Mouse (Mus musculus) liver, embryonic 14 days (tissue): ENCODE data around the gene Olfr1261. TPM values are rescaled to one million over a fixed set of nuclear protein-coding genes. Genes with fewer than 3 reads are reported as not detected.

Experiments
- polyA plus RNA-seq: library from polyadenylated mRNA; depleted of rRNA; stranded (reverse); fragments of >200 nt; gene quantifications from 2 replicates; pipeline ENCODE4 v1.2.3, GENCODE M21; 2012; rRNA removed

Gene Olfr1261
- not detected in 2 replicates for polyA plus RNA-seq

DNA sequence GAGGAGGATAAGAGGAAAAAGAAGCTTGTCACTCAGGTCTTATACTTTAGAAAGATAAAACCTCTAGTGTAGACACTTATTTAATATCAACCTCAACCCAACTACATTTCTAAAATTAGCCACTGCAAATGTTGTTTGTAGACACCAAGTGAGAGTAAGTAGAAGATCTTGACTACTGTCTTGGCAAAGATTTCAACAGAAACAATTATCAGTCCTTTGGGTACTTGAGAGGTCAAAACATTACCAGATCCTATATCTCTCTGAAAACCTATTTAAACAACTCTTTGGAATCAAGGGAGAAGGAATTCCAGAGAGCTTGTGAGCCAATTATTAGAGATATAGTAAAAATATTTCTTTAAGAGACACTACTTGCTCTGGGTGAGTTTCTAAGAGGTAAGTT is at the start of gene Olfr1261:
Gene Olfr1261 (plus strand): TSS at position 301 of the 400 bp plus-strand sequence.

GRCm38 (mm10) chr2:89948564-89948963 is 42.5 kb upstream of the Olfr1261 start, which contains the start of gene Olfr1259:
Gene Olfr1259 (minus strand): TSS chr2:89948664.

DNA sequence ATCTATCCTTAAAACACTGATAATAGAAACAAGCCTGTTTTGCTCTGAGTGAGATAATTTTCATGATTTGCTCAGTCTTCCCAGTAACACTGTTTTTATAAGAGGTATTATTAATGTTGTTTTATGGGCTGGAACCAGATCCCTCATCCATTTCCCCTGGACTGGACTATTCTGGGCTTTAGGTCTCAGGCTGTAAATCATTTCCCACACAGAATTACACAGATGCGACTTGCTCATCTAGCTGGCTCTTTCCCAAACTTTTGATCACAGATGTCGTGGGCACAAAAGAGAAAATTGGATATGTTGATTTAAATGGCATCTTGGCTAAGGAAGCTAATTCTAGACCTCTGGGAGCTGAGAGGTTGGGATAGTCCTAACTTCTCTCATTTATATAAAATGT is 16.8 kb upstream of the Olfr1261 start, which contains the start of gene Olfr1260:
Gene Olfr1260 (plus strand): TSS at position 157 of the 400 bp plus-strand sequence.

DNA sequence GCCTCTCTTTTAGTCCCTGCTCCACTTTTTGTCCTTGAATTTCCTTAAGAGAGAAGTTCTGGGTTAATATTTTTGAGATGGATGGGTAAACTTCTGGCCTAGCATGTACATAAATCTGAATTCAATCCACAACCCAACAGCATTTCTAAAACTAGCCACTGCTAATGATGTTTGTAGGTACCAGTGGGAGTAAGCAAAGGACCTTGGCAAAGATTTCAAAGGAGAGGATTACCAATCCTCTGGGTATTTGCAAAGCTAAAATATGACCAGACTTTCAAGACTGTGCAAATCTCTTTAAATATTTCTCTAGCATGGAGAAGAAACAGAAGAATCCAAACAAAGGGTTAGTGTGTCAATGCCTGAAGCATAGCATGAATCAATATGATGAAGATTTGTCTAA is 8.8 kb downstream of the Olfr1261 start, which contains the start of gene Olfr1262:
Gene Olfr1262 (plus strand): TSS at position 301 of the 400 bp plus-strand sequence.

DNA sequence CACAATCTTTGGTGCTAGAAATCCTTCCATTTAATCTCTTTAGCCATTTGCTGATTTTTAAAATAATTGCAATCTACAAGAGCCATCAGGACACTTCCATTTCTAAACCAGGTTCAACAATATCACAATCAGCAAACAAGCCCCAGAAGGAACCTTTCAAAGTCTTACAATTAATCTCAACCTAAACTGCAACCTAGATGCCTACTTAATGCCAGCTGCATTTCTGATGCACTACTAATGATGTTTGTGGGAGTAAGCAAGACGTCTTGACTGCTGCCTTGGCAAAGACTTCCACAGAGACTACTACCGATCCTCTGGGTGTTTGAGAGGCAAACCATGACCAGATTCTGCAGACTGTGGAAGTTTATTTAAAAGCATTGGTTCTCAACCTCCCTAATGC is 20.8 kb downstream of the Olfr1261 start, which contains the start of gene Olfr1263:
Gene Olfr1263 (plus strand): TSS at position 301 of the 400 bp plus-strand sequence.

DNA sequence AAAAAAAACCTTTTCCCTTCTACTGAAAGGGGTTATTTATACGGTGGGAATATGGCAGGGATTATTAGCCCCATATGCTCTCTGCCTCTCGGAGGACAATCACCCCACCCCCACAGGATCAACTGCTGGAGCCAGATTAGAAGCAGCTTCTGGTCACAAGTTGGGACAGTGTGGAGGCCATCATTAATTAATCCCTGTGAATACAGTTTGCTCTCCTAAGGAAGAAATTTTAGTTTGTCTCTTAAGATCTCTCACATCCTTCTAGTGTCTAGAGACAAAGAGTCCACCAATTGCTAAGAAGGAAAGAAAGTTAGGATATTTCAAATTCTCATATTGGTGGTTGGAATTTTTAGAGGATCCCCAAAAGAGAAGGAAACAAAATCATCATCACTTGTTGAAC is 34.5 kb downstream of the Olfr1261 start, which contains the start of gene Olfr1264:
Gene Olfr1264 (minus strand): TSS at position 101 of the 400 bp plus-strand sequence.

GRCm38 (mm10) chr2:90035037-90035436 is 44.0 kb downstream of the Olfr1261 start, which contains the start of gene Olfr1265:
Gene Olfr1265 (plus strand): TSS chr2:90035337.

Other genes starting within 250 kb of the Olfr1261 start
- gene Olfr1253, start 234.1 kb upstream of the Olfr1261 start, polyA plus RNA-seq, result not detected in 2 replicates
- not detected in 2 replicates for gene Olfr1254, start 197.6 kb upstream of the Olfr1261 start, polyA plus RNA-seq
- gene Olfr1255, start 179.2 kb upstream of the Olfr1261 start, polyA plus RNA-seq, result not detected in 2 replicates
- gene Olfr1256, start 149.7 kb upstream of the Olfr1261 start, polyA plus RNA-seq, result not detected in 2 replicates
- not detected in 2 replicates for gene Olfr48, start 143.0 kb upstream of the Olfr1261 start, polyA plus RNA-seq
- gene Olfr1257, start 112.8 kb upstream of the Olfr1261 start, polyA plus RNA-seq, result not detected in 2 replicates
- not detected in 2 replicates for gene Olfr1258, start 63.9 kb upstream of the Olfr1261 start, polyA plus RNA-seq
- not detected in 2 replicates for gene Olfr1259, start 42.6 kb upstream of the Olfr1261 start, polyA plus RNA-seq
- gene Olfr1260, start 16.9 kb upstream of the Olfr1261 start, polyA plus RNA-seq, result not detected in 2 replicates
- gene Olfr1262, start 8.9 kb downstream of the Olfr1261 start, polyA plus RNA-seq, result not detected in 2 replicates
- not detected in 2 replicates for gene Olfr1263, start 20.9 kb downstream of the Olfr1261 start, polyA plus RNA-seq
- not detected in 2 replicates for gene Olfr1264, start 34.4 kb downstream of the Olfr1261 start, polyA plus RNA-seq
- not detected in 2 replicates for gene Olfr1265, start 44.1 kb downstream of the Olfr1261 start, polyA plus RNA-seq
- not detected in 2 replicates for gene Olfr140, start 72.4 kb downstream of the Olfr1261 start, polyA plus RNA-seq
- not detected in 2 replicates for gene Olfr1269, start 130.2 kb downstream of the Olfr1261 start, polyA plus RNA-seq
- gene Olfr32, start 151.1 kb downstream of the Olfr1261 start, polyA plus RNA-seq, result not detected in 2 replicates
- gene Olfr1270, start 161.9 kb downstream of the Olfr1261 start, polyA plus RNA-seq, result not detected in 2 replicates
- gene Olfr1506, start 233.3 kb downstream of the Olfr1261 start, polyA plus RNA-seq, result not detected in 2 replicates